Mouse (Mus musculus): ENCODE data around the gene Gm19345.

- peak; percentile 97 for TF ChIP-seq CTCF (conservative IDR thresholded peaks at IDR 0.05; ENCODE audit: insufficient read depth, insufficient read length, low read depth, low read length)
- TF ChIP-seq POLR2A (IDR thresholded peaks at IDR 0.05; ENCODE audit: low read depth, low read length), result no peak
Measured at GRCm38 (mm10) chr7:19802995-19803394, 48.8 kb upstream of the Gm19345 start.
